In the genomic region with DNA sequence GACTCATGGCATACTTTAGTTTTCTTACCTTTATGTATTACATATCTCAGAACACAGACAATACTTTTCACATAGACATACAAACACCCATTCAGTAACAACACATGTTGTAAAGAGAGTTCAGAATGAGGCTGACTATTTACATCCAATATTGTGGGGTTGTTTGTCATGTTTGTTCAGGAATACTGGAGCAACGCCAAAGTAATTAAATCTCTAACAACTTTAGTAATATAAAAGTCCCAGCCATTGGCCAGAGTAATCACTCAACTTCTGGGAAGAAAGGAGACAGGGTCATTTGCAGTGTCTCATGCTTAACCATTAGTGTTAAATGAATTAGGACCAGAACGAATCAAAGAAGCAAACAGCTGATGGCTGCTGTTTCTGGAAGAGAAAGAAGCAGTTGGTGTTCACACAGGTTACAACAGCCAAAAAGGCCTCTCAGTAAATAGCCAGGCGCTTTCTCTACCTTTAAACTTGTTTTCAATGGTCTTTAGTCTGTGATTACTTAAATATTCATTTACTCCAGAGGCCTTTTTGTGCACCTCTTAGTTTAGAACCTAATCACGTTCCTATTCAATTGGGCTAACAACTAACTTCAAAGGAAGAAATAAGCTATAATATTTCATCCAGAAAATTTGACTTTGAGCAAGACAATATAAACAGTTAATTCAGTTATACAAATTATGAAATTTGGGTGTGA, we compare ENCODE assay signal across 12 mouse cellular contexts. TPM values are rescaled to one million over a fixed set of nuclear protein-coding genes. Genes with fewer than 3 reads are reported as not detected.
DNase-seq lines count a peak whose midpoint lies in the region; ATAC-seq and TF ChIP-seq lines count a peak whose summit lies in the region.
"Not testable (repeated sequence)": the region's sequence is repeated elsewhere in the genome, so short reads cannot be mapped to it uniquely, and the experiment has no call there.
"Had no signal": no experiment of that assay in that cellular context is flagged by ENCODE, and none has a peak within 500 bp of the region (broad histone marks: within the 10 kb centered on the region; RNA-seq: fewer than 3 reads in every experiment).

No protein-coding gene starts in this region.

- not testable (repeated sequence) for H3K9me3 ChIP-seq in forebrain, embryonic 13.5 days (replicated peaks); forebrain, postnatal 0 days (ENCODE audit: low read length); hindbrain, embryonic 13.5 days; hindbrain, postnatal 0 days (ENCODE audit: low read length); kidney, postnatal 0 days (replicated peaks; ENCODE audit: low read length); midbrain, embryonic 14.5 days (ENCODE audit: control insufficient read depth, low read length); neural tube, embryonic 11.5 days (ENCODE audit: control insufficient read depth, low read length); neural tube, embryonic 15.5 days (replicated peaks)

- 19% methylated on average over 3 of the region's 4 CpGs for WGBS in forebrain, embryonic 13.5 days
- WGBS in forebrain, postnatal 0 days, result 12% methylated on average over 3 of the region's 4 CpGs
- 22% methylated on average over 4 of the region's 4 CpGs for WGBS in hindbrain, embryonic 13.5 days
- WGBS in hindbrain, postnatal 0 days, result 33% methylated on average over 3 of the region's 4 CpGs
- 58% methylated on average over 3 of the region's 4 CpGs for WGBS in kidney, postnatal 0 days
- 54% methylated on average over 3 of the region's 4 CpGs for WGBS in midbrain, embryonic 14.5 days
- 34% methylated on average over 3 of the region's 4 CpGs for WGBS in neural tube, embryonic 11.5 days
- WGBS in neural tube, embryonic 15.5 days, result 19% methylated on average over 3 of the region's 4 CpGs

- H3K27me3 ChIP-seq in forebrain, embryonic 13.5 days, result peaks cover 58% of the 10 kb centered on the region
- not testable (repeated sequence) for H3K27me3 ChIP-seq in forebrain, postnatal 0 days (ENCODE audit: insufficient read depth, low read length); hindbrain, postnatal 0 days (ENCODE audit: insufficient read depth, low read length); kidney, postnatal 0 days (ENCODE audit: insufficient read depth, low read length); midbrain, embryonic 14.5 days (ENCODE audit: control insufficient read depth, insufficient read depth, low read length); neural tube, embryonic 11.5 days (ENCODE audit: control insufficient read depth, insufficient read depth, low read length); neural tube, embryonic 15.5 days (replicated peaks)
- peaks cover 14% of the 10 kb centered on the region for H3K27me3 ChIP-seq in hindbrain, embryonic 13.5 days

- H3K36me3 ChIP-seq in forebrain, embryonic 13.5 days (ENCODE audit: poor library complexity, severe bottlenecking); forebrain, postnatal 0 days (ENCODE audit: insufficient read depth); hindbrain, embryonic 13.5 days; hindbrain, postnatal 0 days (ENCODE audit: insufficient read depth, low read length); kidney, postnatal 0 days (ENCODE audit: insufficient read depth, low read length); midbrain, embryonic 14.5 days (ENCODE audit: control insufficient read depth, insufficient read depth, low read length); neural tube, embryonic 11.5 days (ENCODE audit: control insufficient read depth, insufficient read depth, low read length); neural tube, embryonic 15.5 days: not testable (repeated sequence)

- TF ChIP-seq CTCF in forebrain, postnatal 0 days (IDR thresholded peaks at IDR 0.05; ENCODE audit: low read depth); hindbrain, postnatal 0 days (IDR thresholded peaks at IDR 0.05; ENCODE audit: low read depth); kidney, postnatal 0 days (IDR thresholded peaks at IDR 0.05; ENCODE audit: low read depth): not testable (repeated sequence)

- peak; percentile 7 for DNase-seq in forebrain, postnatal 0 days
- DNase-seq in hindbrain, postnatal 0 days (ENCODE audit: low spot score), result peak; percentile 41
- DNase-seq in kidney, postnatal 0 days (ENCODE audit: low spot score), result peak; percentile 72
- peak; percentile 16 for DNase-seq in midbrain, embryonic 14.5 days
- not testable (repeated sequence) for DNase-seq in neural tube, embryonic 11.5 days (ENCODE audit: low spot score)

- H3K9ac ChIP-seq in forebrain, embryonic 13.5 days; forebrain, postnatal 0 days; hindbrain, embryonic 13.5 days; hindbrain, postnatal 0 days (replicated peaks; ENCODE audit: low read length); kidney, postnatal 0 days (ENCODE audit: low read depth, low read length); midbrain, embryonic 14.5 days (replicated peaks; ENCODE audit: low read length); neural tube, embryonic 11.5 days (ENCODE audit: low read length); neural tube, embryonic 15.5 days (replicated peaks): not testable (repeated sequence)

- H3K4me3 ChIP-seq in forebrain, embryonic 13.5 days; forebrain, postnatal 0 days (ENCODE audit: low read depth, low read length); hindbrain, embryonic 13.5 days; hindbrain, postnatal 0 days (ENCODE audit: low read length); kidney, postnatal 0 days (replicated peaks; ENCODE audit: low read depth, low read length); midbrain, embryonic 14.5 days (replicated peaks; ENCODE audit: low read depth, low read length); neural tube, embryonic 11.5 days (ENCODE audit: low read depth, low read length); neural tube, embryonic 15.5 days (replicated peaks): not testable (repeated sequence)

- H3K27ac ChIP-seq in forebrain, embryonic 13.5 days; forebrain, postnatal 0 days (ENCODE audit: low read depth, low read length); hindbrain, embryonic 13.5 days; hindbrain, postnatal 0 days; kidney, postnatal 0 days; midbrain, embryonic 14.5 days (replicated peaks; ENCODE audit: low read depth, low read length); neural tube, embryonic 11.5 days (ENCODE audit: low read depth, low read length); neural tube, embryonic 15.5 days (replicated peaks): not testable (repeated sequence)

- H3K4me2 ChIP-seq in forebrain, embryonic 13.5 days; forebrain, postnatal 0 days (ENCODE audit: low read depth); hindbrain, embryonic 13.5 days; hindbrain, postnatal 0 days (ENCODE audit: low read depth, low read length); kidney, postnatal 0 days (ENCODE audit: low read length); midbrain, embryonic 14.5 days (ENCODE audit: low read length); neural tube, embryonic 11.5 days (ENCODE audit: low read depth); neural tube, embryonic 15.5 days: not testable (repeated sequence)

- not testable (repeated sequence) for H3K4me1 ChIP-seq in forebrain, embryonic 13.5 days; forebrain, postnatal 0 days (ENCODE audit: insufficient read depth); hindbrain, embryonic 13.5 days (replicated peaks); hindbrain, postnatal 0 days (ENCODE audit: insufficient read depth, low read length); kidney, postnatal 0 days (replicated peaks; ENCODE audit: insufficient read depth, low read length); midbrain, embryonic 14.5 days (ENCODE audit: control insufficient read depth, insufficient read depth, low read length); neural tube, embryonic 11.5 days (ENCODE audit: control insufficient read depth, insufficient read depth, low read length); neural tube, embryonic 15.5 days

- peak; percentile 88 for ATAC-seq in forebrain, embryonic 13.5 days
- peak; percentile 75 for ATAC-seq in forebrain, postnatal 0 days
- ATAC-seq in hindbrain, embryonic 13.5 days (ENCODE audit: low FRiP score), result peak; percentile 82
- ATAC-seq in hindbrain, postnatal 0 days, result peak; percentile 67; the same call in 1 of the 2 replicates
- ATAC-seq in kidney, postnatal 0 days (replicated peaks; ENCODE audit: low FRiP score, low read depth); midbrain, embryonic 14.5 days (ENCODE audit: low FRiP score, low TSS enrichment): not testable (repeated sequence)
- ATAC-seq in neural tube, embryonic 11.5 days (ENCODE audit: insufficient read depth, low FRiP score, low TSS enrichment), result peak; percentile 77
- peak; percentile 31; the same call in 1 of the 2 replicates for ATAC-seq in neural tube, embryonic 15.5 days (ENCODE audit: low FRiP score)

RNA-seq across cellular contexts. Expression of gene Dnah7a, which starts 33.6 kb away (rescaled TPM):
- polyA plus RNA-seq in forebrain, embryonic 13.5 days (2015; fragmentation: Nextera tagmentation; extraction: Ambion mirVana), result 7.6 and 8.5 TPM in 2 replicates
- total RNA-seq in forebrain, postnatal 0 days (2014; rRNA removed), result 3.7 and 9.5 TPM in 2 replicates
- 13.2 and 15.0 TPM in 2 replicates for polyA plus RNA-seq in forebrain, postnatal 0 days (2015; fragmentation: Nextera tagmentation; extraction: Ambion mirVana)
- polyA plus RNA-seq in hindbrain, embryonic 13.5 days (2015; fragmentation: Nextera tagmentation; extraction: Ambion mirVana), result 8.5 and 11.3 TPM in 2 replicates
- total RNA-seq in hindbrain, postnatal 0 days (2014; rRNA removed), result 1.4 and 11.7 TPM in 2 replicates
- 6.8 and 7.9 TPM in 2 replicates for polyA plus RNA-seq in hindbrain, postnatal 0 days (2015; fragmentation: Nextera tagmentation; extraction: Ambion mirVana)
- polyA plus RNA-seq in kidney, postnatal 0 days (2015; fragmentation: Nextera tagmentation; extraction: Ambion mirVana), result 0.33 and 0.55 TPM in 2 replicates
- 10.9 and 12.7 TPM in 2 replicates for polyA plus RNA-seq in midbrain, embryonic 14.5 days (2014; fragmentation: Nextera tagmentation; extraction: Ambion mirVana)
- polyA plus RNA-seq in neural tube, embryonic 11.5 days (2014; fragmentation: Nextera tagmentation; extraction: Ambion mirVana), result 8.1 and 8.5 TPM in 2 replicates
- 11.9 and 14.4 TPM in 2 replicates for polyA plus RNA-seq in neural tube, embryonic 15.5 days (2015; fragmentation: Nextera tagmentation; extraction: Ambion mirVana)
- total RNA-seq: gastrocnemius, adult 18-20 months; gastrocnemius, postnatal 14 days; hematopoietic stem cell, adult 5-6 weeks had no signal
- polyA plus RNA-seq: adrenal gland, adult 2 months had no signal

RNA-seq across cellular contexts. Expression of gene Stk17b, which starts 44.8 kb away (rescaled TPM):
- polyA plus RNA-seq in forebrain, embryonic 13.5 days (2015; fragmentation: Nextera tagmentation; extraction: Ambion mirVana), result 9.0 and 9.7 TPM in 2 replicates
- total RNA-seq in forebrain, postnatal 0 days (2014; rRNA removed), result 7.2 and 7.8 TPM in 2 replicates
- 4.1 and 4.4 TPM in 2 replicates for polyA plus RNA-seq in forebrain, postnatal 0 days (2015; fragmentation: Nextera tagmentation; extraction: Ambion mirVana)
- 5.0 and 5.5 TPM in 2 replicates for polyA plus RNA-seq in hindbrain, embryonic 13.5 days (2015; fragmentation: Nextera tagmentation; extraction: Ambion mirVana)
- 4.9 and 5.4 TPM in 2 replicates for total RNA-seq in hindbrain, postnatal 0 days (2014; rRNA removed)
- polyA plus RNA-seq in hindbrain, postnatal 0 days (2015; fragmentation: Nextera tagmentation; extraction: Ambion mirVana), result 5.7 and 6.5 TPM in 2 replicates
- polyA plus RNA-seq in kidney, postnatal 0 days (2015; fragmentation: Nextera tagmentation; extraction: Ambion mirVana), result 13.6 and 14.5 TPM in 2 replicates
- polyA plus RNA-seq in midbrain, embryonic 14.5 days (2014; fragmentation: Nextera tagmentation; extraction: Ambion mirVana), result 3.2 and 5.5 TPM in 2 replicates
- polyA plus RNA-seq in neural tube, embryonic 11.5 days (2014; fragmentation: Nextera tagmentation; extraction: Ambion mirVana), result 12.6 and 16.2 TPM in 2 replicates
- polyA plus RNA-seq in neural tube, embryonic 15.5 days (2015; fragmentation: Nextera tagmentation; extraction: Ambion mirVana), result 6.1 and 10.4 TPM in 2 replicates
